Mouse (Mus musculus) embryonic facial prominence, embryonic 15.5 days (tissue): Measurements from ENCODE around the gene Msl1. TPM values are rescaled to one million over a fixed set of nuclear protein-coding genes. Genes with fewer than 3 reads are reported as not detected.

Experiments used
- ATAC-seq: fragments of 200-750 bp; cut with Nextera tagmentation; 2 replicates; pipeline ENCODE4 v1.8.0; 2017; ENCODE audit warnings: low read depth, moderate TSS enrichment; ENCODE audit not compliant: insufficient number of reproducible peaks, low FRiP score, low TSS enrichment
- H3K27ac ChIP-seq: fragments of 300-500 bp; sonication (generic); replicated peaks from 2 replicates; pipeline ENCODE4 v1.5.1; 2015; ENCODE audit warnings: mild to moderate bottlenecking, inconsistent platforms
- H3K27me3 ChIP-seq: fragments of 300-500 bp; sonication (generic); 2 replicates; pipeline ENCODE4 v1.6.1; 2015; ENCODE audit warnings: inconsistent platforms
- H3K36me3 ChIP-seq: fragments of 300-500 bp; sonication (generic); 2 replicates; pipeline ENCODE4 v1.6.1; 2015; ENCODE audit warnings: mild to moderate bottlenecking, inconsistent platforms
- H3K4me1 ChIP-seq: fragments of 300-500 bp; sonication (generic); 2 replicates; pipeline ENCODE4 v1.6.1; 2015; ENCODE audit warnings: inconsistent platforms
- H3K4me2 ChIP-seq: fragments of 300-500 bp; sonication (generic); replicated peaks from 2 replicates; pipeline ENCODE4 v1.6.1; 2015; ENCODE audit warnings: mild to moderate bottlenecking, inconsistent platforms
- H3K4me3 ChIP-seq: fragments of 300-500 bp; sonication (generic); replicated peaks from 2 replicates; pipeline ENCODE4 v1.5.1; 2015; ENCODE audit warnings: mild to moderate bottlenecking, inconsistent platforms
- H3K9ac ChIP-seq: fragments of 300-500 bp; sonication (generic); 2 replicates; pipeline ENCODE4 v1.6.1; 2015; ENCODE audit warnings: inconsistent platforms
- H3K9me3 ChIP-seq: fragments of 300-500 bp; sonication (generic); replicated peaks from 2 replicates; pipeline ENCODE4 v1.6.1; 2016; ENCODE audit warnings: inconsistent platforms
- WGBS: fragments of 180-500 bp; shearing (Covaris S2); methylation state at CpG from one replicate; pipeline ENCODE4 v1.1.7; 2015; 5-methylcytosine and 5-hydroxymethylcytosine counted together
- polyA plus RNA-seq: library from polyadenylated mRNA; unstranded; fragments of >200 nt; fragmentation: Nextera tagmentation; extraction: Ambion mirVana; gene quantifications from 2 replicates; pipeline ENCODE4 v1.2.1, GENCODE M21; 2015

Gene Msl1
- polyA plus RNA-seq, 1 experiment from 2014 or later = 28.7 TPM

DNA sequence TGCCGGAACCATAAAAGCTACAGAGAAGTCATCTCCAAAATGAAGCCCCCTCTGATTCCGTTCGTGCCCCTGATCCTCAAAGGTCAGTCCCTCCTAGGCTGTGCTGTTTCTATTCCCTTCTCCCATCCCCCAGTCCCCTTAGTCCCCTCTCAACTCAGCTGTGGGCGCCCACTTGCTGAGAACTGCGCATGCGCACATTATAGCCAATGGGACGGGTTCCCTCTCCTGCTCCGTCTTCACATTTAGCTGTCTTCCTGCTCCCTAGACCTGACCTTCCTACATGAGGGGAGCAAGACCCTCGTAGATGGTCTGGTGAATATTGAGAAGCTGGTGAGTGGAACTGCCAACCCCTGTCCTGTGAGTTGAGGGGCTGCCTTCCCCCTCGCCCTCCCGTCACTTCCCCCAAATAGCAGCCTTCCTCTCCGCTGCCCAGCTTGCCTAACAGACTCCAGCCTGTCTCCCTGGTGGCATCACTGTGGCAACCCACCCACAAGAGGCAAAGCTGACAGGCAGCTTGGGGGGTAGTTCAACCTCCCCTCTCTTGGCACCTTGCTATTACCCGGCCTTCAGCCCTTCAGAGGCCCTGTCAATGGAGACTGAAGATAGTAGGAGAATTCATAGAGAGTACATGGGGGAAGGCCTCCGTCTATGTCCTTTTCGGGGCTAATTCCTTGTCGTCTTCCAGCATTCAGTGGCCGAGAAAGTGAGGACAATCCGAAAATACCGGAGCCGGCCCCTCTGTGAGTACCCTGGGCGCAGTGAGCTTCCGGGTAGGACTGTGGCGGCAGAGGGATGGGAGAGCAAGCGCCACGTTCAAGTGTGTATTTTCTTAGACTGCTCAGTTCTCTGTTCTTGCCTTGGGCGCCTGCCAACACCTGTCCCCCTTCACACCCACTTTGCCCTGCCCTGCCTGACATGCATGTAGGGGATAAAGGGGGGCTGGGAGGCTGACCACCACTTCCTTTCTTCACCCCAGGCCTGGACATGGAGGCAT, 55.1 kb downstream of the Msl1 start:
- Histone ChIP-seq H3K4me3 (no peak overlapping the region), H3K27ac (no peak overlapping the region), H3K4me1 (peaks cover 26% of the 10 kb centered on the region), H3K4me2 (no peak overlapping the region), H3K27me3 (no peaks in the 10 kb centered on the region), H3K9ac (no peak overlapping the region), H3K36me3 (peaks cover 11% of the 10 kb centered on the region; the same call in 1 of the 2 replicates), H3K9me3 (no peaks in the 10 kb centered on the region)
- 69% methylated on average over 26 of the region's 26 CpGs for WGBS
- ATAC-seq = no peak

GRCm38 (mm10) chr11:98854116-98854515, 58.8 kb downstream of the Msl1 start:
- Histone ChIP-seq H3K9me3 (no peaks in the 10 kb centered on the region), H3K4me3 (no peak overlapping the region), H3K27ac (0 out of 2 replicates have a peak overlapping the region, but pooled peaks have one; percentile 11), H3K9ac (no peak overlapping the region), H3K36me3 (peaks cover 4% of the 10 kb centered on the region; the same call in 1 of the 2 replicates), H3K27me3 (no peaks in the 10 kb centered on the region), H3K4me2 (no peak overlapping the region), H3K4me1 (peaks cover 24% of the 10 kb centered on the region)
- no peak for ATAC-seq
- WGBS = 68% methylated on average over 8 of the region's 8 CpGs

- peaks cover 18% of the 10 kb centered on the region for H3K4me1 ChIP-seq
- H3K27ac ChIP-seq = 0 out of 2 replicates have a peak overlapping the region, but pooled peaks have one; percentile 11
- no peak for ATAC-seq
- H3K4me3 ChIP-seq = no peak overlapping the region
- peaks cover 4% of the 10 kb centered on the region; the same call in 1 of the 2 replicates for H3K36me3 ChIP-seq
- no peaks in the 10 kb centered on the region for H3K9me3 ChIP-seq
- no peak overlapping the region for H3K9ac ChIP-seq
- H3K4me2 ChIP-seq = no peak overlapping the region
- no peaks in the 10 kb centered on the region for H3K27me3 ChIP-seq
- WGBS = 79% methylated on average over 2 of the region's 2 CpGs
Measured at GRCm38 (mm10) chr11:98854659-98855058, 59.3 kb downstream of the Msl1 start.

Other genes starting within 250 kb of the Msl1 start
- gene Ikzf3, start 249.5 kb upstream of the Msl1 start, polyA plus RNA-seq = 0.33 and 0.67 TPM in 2 replicates
- 0.16 TPM in 1 of 2 replicates, not detected in the other for gene Zpbp2, start 244.4 kb upstream of the Msl1 start, polyA plus RNA-seq
- gene Ormdl3, start 208.1 kb upstream of the Msl1 start, polyA plus RNA-seq = 76.4 and 87.3 TPM in 2 replicates
- not detected in 2 replicates for gene Lrrc3c, start 197.2 kb upstream of the Msl1 start, polyA plus RNA-seq
- 0.85 and 2.6 TPM in 2 replicates for gene Gm12355, start 169.9 kb upstream of the Msl1 start, polyA plus RNA-seq
- not detected in 2 replicates for gene Gsdma3, start 169.2 kb upstream of the Msl1 start, polyA plus RNA-seq
- not detected in 2 replicates for gene Gsdma2, start 148.8 kb upstream of the Msl1 start, polyA plus RNA-seq
- 11.8 and 14.0 TPM in 2 replicates for gene Gsdma, start 131.2 kb upstream of the Msl1 start, polyA plus RNA-seq
- gene Psmd3, start 113.0 kb upstream of the Msl1 start, polyA plus RNA-seq = 204 and 214 TPM in 2 replicates
- 0.12 and 0.31 TPM in 2 replicates for gene Csf3, start 94.3 kb upstream of the Msl1 start, polyA plus RNA-seq
- gene Med24, start 66.1 kb upstream of the Msl1 start, polyA plus RNA-seq = 52.3 and 53.3 TPM in 2 replicates
- gene Thra, start 54.9 kb upstream of the Msl1 start, polyA plus RNA-seq = 51.0 and 51.2 TPM in 2 replicates
- 1.7 and 1.8 TPM in 2 replicates for gene Nr1d1, start 20.2 kb upstream of the Msl1 start, polyA plus RNA-seq
- 37.0 and 42.2 TPM in 2 replicates for gene Casc3, start 9.4 kb downstream of the Msl1 start, polyA plus RNA-seq
- gene Rapgefl1, start 41.3 kb downstream of the Msl1 start, polyA plus RNA-seq = 13.0 and 13.9 TPM in 2 replicates
- 4.8 and 5.3 TPM in 2 replicates for gene Wipf2, start 68.1 kb downstream of the Msl1 start, polyA plus RNA-seq
- 22.6 and 22.7 TPM in 2 replicates for gene Cdc6, start 112.3 kb downstream of the Msl1 start, polyA plus RNA-seq
- gene Rara, start 132.3 kb downstream of the Msl1 start, polyA plus RNA-seq = 50.0 and 53.5 TPM in 2 replicates
- gene Gjd3, start 187.5 kb downstream of the Msl1 start, polyA plus RNA-seq = 0.96 and 1.1 TPM in 2 replicates
- gene Top2a, start 228.7 kb downstream of the Msl1 start, polyA plus RNA-seq = 162 and 168 TPM in 2 replicates
- 1,352 and 1,417 TPM in 2 replicates for gene Igfbp4, start 245.7 kb downstream of the Msl1 start, polyA plus RNA-seq